Mouse (Mus musculus): ENCODE data around the gene Hdac10. TPM values are rescaled to one million over a fixed set of nuclear protein-coding genes. Genes with fewer than 3 reads are reported as not detected.

The Hdac10 gene
- not detected for polyA plus RNA-seq (2014; fragmentation: Illumina TruSeq; extraction: RNeasy Lipid Tissue Mini Kit (QIAGEN cat#74804); ENCODE audit: low read depth, low replicate concordance)

DNA sequence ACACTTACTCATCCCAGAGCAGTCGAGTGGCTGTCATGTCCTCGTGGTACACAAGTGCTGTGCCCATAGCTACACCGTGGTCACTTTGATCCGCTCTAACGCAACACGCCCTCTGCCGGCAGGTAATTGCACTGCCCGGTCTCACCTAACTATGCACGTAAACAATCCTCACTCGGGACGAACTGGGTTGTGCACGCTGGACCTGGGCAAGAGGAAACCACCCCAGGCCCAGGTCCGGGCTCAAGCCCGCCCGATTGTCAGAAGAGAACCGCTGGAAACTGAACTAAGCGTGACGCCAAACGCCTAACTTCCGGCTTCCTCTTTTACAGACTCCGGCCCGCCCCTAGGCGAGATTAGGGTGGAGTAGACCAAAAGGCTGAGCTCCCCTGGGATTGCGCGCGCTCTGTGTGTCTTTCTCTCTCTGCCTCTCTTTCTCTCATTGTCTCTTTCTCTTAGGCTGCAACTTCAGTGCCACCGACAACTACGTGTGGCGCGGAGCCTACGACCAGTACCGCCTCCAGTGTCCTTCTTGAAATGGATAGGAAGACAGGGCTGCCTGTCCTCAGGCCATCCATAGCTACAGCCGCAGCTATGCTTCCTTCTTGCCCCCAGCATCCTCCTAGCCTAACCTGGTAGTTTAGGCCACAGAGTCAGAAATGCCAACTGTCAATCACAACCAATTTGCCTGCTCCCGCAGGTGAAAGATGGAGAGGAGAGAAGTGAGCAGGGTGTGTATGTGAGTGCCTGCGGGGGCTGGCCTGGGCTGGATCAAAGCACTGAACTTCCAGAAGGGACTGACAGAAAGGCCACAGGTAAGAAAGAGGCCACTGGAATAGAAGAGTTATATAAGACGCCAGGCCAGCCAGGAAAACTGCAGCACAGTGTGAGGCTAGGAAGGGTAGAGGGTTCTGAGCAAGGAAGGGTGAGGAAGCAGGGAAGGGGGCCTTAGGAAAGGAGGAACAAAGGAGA lies at the start of gene Hdac10:
Gene Hdac10 (minus strand): TSS at position 319 of the 969 bp plus-strand sequence.

GRCm38 (mm10) chr15:89149271-89150040 lies 21.0 kb upstream of the Hdac10 start, which contains the start of gene Mapk11:
Mapk11 (minus strand) TSS chr15:89149628.

GRCm38 (mm10) chr15:89140659-89141252 lies 12.3 kb upstream of the Hdac10 start, which contains the start of gene Mapk12:
Mapk12 (minus strand) TSS chr15:89140703.

DNA sequence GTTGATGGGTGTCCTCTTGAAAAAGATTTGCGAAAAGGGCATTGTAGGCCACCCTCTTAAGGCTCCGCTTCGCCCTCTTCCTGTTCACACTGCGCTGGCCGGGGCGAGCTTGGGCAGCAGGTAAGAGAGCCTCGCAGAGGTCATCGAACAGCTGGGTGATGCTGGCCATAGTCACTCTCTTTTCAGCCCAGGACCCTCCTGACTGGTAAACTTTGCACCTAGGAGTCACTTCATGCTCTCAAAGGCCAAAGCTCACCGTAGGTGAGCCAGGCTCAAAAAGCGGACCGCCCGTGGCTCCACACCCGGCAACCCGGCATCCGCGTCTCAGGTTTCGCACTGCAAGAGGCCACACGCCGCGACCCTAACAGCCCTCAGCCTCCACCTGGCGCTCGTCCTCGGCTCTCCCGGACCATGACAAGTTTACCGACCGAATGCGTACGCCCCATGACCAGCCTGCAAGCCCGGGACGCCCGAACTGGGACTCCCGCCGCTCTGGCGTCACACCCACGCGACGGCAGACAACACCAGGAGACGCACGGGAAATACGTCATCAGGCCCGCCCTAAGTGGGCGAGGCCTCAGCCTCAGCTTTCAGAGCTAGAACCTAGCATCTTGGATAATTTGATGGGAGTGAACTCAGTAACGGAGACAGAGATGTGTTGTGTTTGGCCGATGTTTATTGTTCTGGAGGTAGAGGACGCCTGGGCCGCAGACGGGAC lies 5.7 kb downstream of the Hdac10 start, which contains the start of gene Tubgcp6:
Gene Tubgcp6 (minus strand): TSS at position 464 of the 718 bp plus-strand sequence.

GRCm38 (mm10) chr15:89088607-89089247 lies 39.8 kb downstream of the Hdac10 start, which contains the start of gene Selenoo:
Selenoo (plus strand) TSS chr15:89089084.

DNA sequence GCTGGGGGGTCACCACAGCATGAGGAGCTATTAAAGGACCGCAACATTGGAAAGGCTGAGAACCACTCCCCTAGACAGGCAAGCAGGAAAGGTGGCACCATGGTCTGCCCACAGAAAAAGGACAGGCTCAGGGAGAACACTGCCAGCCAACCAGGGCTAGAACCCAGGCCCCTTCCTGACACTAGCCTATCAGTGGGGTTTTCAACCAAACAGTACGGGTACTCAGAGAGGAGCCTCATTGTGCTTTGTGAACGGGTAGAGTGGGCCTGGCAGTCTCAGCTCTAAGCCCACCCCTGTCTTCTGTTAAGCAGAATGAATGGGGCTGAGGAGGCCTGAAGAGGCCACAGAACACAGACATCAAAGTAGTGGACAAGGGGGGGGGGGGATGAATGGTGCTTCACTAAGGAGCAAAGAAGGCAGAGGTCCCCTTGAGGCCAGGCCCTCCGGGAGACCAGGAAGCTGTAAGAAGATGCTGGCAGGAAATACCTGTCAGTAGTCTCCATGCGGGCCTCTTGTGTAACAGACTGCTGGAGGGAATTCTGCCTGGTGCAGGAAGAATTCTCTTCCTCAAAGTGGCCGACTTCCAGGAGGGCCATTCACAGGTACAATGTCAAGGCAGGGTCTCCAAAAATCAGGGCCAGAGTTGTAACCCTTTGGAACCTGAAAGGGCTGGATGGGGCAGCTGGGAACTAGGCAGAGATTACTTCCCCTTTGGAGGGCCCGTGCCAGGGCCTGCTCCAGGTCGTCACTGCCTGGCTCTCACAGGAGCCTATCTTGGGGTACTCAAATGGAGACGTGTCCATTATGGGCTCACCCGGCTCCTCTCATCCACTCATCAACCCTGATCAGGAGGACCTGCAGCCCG lies 53.7 kb downstream of the Hdac10 start, which contains the start of gene Trabd:
Gene Trabd (plus strand): TSS at position 512 of the 865 bp plus-strand sequence.

Other genes starting within 250 kb of the Hdac10 start
- gene Ttll8, start 174.3 kb downstream of the Hdac10 start, polyA plus RNA-seq (2014; fragmentation: Illumina TruSeq; extraction: RNeasy Lipid Tissue Mini Kit (QIAGEN cat#74804); ENCODE audit: low read depth, low replicate concordance), result 91.5 TPM
- gene Mlc1, start 149.7 kb downstream of the Hdac10 start, polyA plus RNA-seq (2014; fragmentation: Illumina TruSeq; extraction: RNeasy Lipid Tissue Mini Kit (QIAGEN cat#74804); ENCODE audit: low read depth, low replicate concordance), result 14.4 TPM
- gene Mov10l1, start 145.8 kb downstream of the Hdac10 start, polyA plus RNA-seq (2014; fragmentation: Illumina TruSeq; extraction: RNeasy Lipid Tissue Mini Kit (QIAGEN cat#74804); ENCODE audit: low read depth, low replicate concordance), result 50.2 TPM
- gene Panx2, start 69.0 kb downstream of the Hdac10 start, polyA plus RNA-seq (2014; fragmentation: Illumina TruSeq; extraction: RNeasy Lipid Tissue Mini Kit (QIAGEN cat#74804); ENCODE audit: low read depth, low replicate concordance), result not detected
- gene Trabd, start 53.6 kb downstream of the Hdac10 start, polyA plus RNA-seq (2014; fragmentation: Illumina TruSeq; extraction: RNeasy Lipid Tissue Mini Kit (QIAGEN cat#74804); ENCODE audit: low read depth, low replicate concordance), result 0.84 TPM
- gene Selenoo, start 39.6 kb downstream of the Hdac10 start, polyA plus RNA-seq (2014; fragmentation: Illumina TruSeq; extraction: RNeasy Lipid Tissue Mini Kit (QIAGEN cat#74804); ENCODE audit: low read depth, low replicate concordance), result 1.8 TPM
- 1.2 TPM for gene Tubgcp6, start 5.6 kb downstream of the Hdac10 start, polyA plus RNA-seq (2014; fragmentation: Illumina TruSeq; extraction: RNeasy Lipid Tissue Mini Kit (QIAGEN cat#74804); ENCODE audit: low read depth, low replicate concordance)
- gene Mapk12, start 12.0 kb upstream of the Hdac10 start, polyA plus RNA-seq (2014; fragmentation: Illumina TruSeq; extraction: RNeasy Lipid Tissue Mini Kit (QIAGEN cat#74804); ENCODE audit: low read depth, low replicate concordance), result 0.18 TPM
- 0.31 TPM for gene Mapk11, start 20.9 kb upstream of the Hdac10 start, polyA plus RNA-seq (2014; fragmentation: Illumina TruSeq; extraction: RNeasy Lipid Tissue Mini Kit (QIAGEN cat#74804); ENCODE audit: low read depth, low replicate concordance)
- gene Plxnb2, start 52.1 kb upstream of the Hdac10 start, polyA plus RNA-seq (2014; fragmentation: Illumina TruSeq; extraction: RNeasy Lipid Tissue Mini Kit (QIAGEN cat#74804); ENCODE audit: low read depth, low replicate concordance), result 4.6 TPM
- 1.0 TPM for gene Dennd6b, start 67.8 kb upstream of the Hdac10 start, polyA plus RNA-seq (2014; fragmentation: Illumina TruSeq; extraction: RNeasy Lipid Tissue Mini Kit (QIAGEN cat#74804); ENCODE audit: low read depth, low replicate concordance)
- 16.1 TPM for gene Ppp6r2, start 82.9 kb upstream of the Hdac10 start, polyA plus RNA-seq (2014; fragmentation: Illumina TruSeq; extraction: RNeasy Lipid Tissue Mini Kit (QIAGEN cat#74804); ENCODE audit: low read depth, low replicate concordance)
- 5.4 TPM for gene Sbf1, start 186.6 kb upstream of the Hdac10 start, polyA plus RNA-seq (2014; fragmentation: Illumina TruSeq; extraction: RNeasy Lipid Tissue Mini Kit (QIAGEN cat#74804); ENCODE audit: low read depth, low replicate concordance)
- gene Adm2, start 194.0 kb upstream of the Hdac10 start, polyA plus RNA-seq (2014; fragmentation: Illumina TruSeq; extraction: RNeasy Lipid Tissue Mini Kit (QIAGEN cat#74804); ENCODE audit: low read depth, low replicate concordance), result not detected
- 0.21 TPM for gene Miox, start 205.7 kb upstream of the Hdac10 start, polyA plus RNA-seq (2014; fragmentation: Illumina TruSeq; extraction: RNeasy Lipid Tissue Mini Kit (QIAGEN cat#74804); ENCODE audit: low read depth, low replicate concordance)
- gene Lmf2, start 227.0 kb upstream of the Hdac10 start, polyA plus RNA-seq (2014; fragmentation: Illumina TruSeq; extraction: RNeasy Lipid Tissue Mini Kit (QIAGEN cat#74804); ENCODE audit: low read depth, low replicate concordance), result 1.1 TPM
- 9.2 TPM for gene Ncaph2, start 227.0 kb upstream of the Hdac10 start, polyA plus RNA-seq (2014; fragmentation: Illumina TruSeq; extraction: RNeasy Lipid Tissue Mini Kit (QIAGEN cat#74804); ENCODE audit: low read depth, low replicate concordance)
- 0.62 TPM for gene Sco2, start 245.1 kb upstream of the Hdac10 start, polyA plus RNA-seq (2014; fragmentation: Illumina TruSeq; extraction: RNeasy Lipid Tissue Mini Kit (QIAGEN cat#74804); ENCODE audit: low read depth, low replicate concordance)
- gene Tymp, start 248.3 kb upstream of the Hdac10 start, polyA plus RNA-seq (2014; fragmentation: Illumina TruSeq; extraction: RNeasy Lipid Tissue Mini Kit (QIAGEN cat#74804); ENCODE audit: low read depth, low replicate concordance), result not detected